Mouse (Mus musculus) liver, embryonic 14.5 days (tissue): ENCODE data around the gene Pcsk4. TPM values are rescaled to one million over a fixed set of nuclear protein-coding genes. Genes with fewer than 3 reads are reported as not detected.
A peak's percentile ranks its signal among the peaks of the same experiment; 100 is the strongest.

ENCODE experiments used
- ATAC-seq: fragments of 200-750 bp; cut with Nextera tagmentation; 2 replicates; pipeline ENCODE4 v1.8.0; 2017; ENCODE audit warnings: moderate number of reproducible peaks, mild to moderate bottlenecking, moderate library complexity; ENCODE audit not compliant: insufficient read depth
- DNase-seq, 3 experiments: peaks; one replicate each; pipeline ENCODE4 v3.0.0-alpha.2; 2012 to 2013; ENCODE audit warnings: low read depth in 3 of 3, low spot score in 3 of 3
- H3K27ac ChIP-seq: fragments of 300-500 bp; sonication (generic); 2 replicates; pipeline ENCODE4 v1.5.1; 2014; ENCODE audit warnings: moderate library complexity, mild to moderate bottlenecking, control low read depth, inconsistent platforms
- H3K27me3 ChIP-seq: fragments of 300-500 bp; sonication (generic); 2 replicates; pipeline ENCODE4 v1.6.1; 2014; ENCODE audit warnings: mild to moderate bottlenecking, low read length, moderate library complexity; ENCODE audit not compliant: control insufficient read depth, insufficient read depth
- H3K36me3 ChIP-seq: fragments of 300-500 bp; sonication (generic); replicated peaks from 2 replicates; pipeline ENCODE4 v1.6.1; 2014; ENCODE audit warnings: low read depth; ENCODE audit not compliant: control insufficient read depth, insufficient read depth
- H3K4me1 ChIP-seq, 2 experiments: fragments of 200-500 bp in 1 of 2; fragments of 300-500 bp in 1 of 2; sonication (generic) in 1 of 2; replicated peaks; 2 replicates each; pipeline ENCODE4 v1.6.1; 2012 to 2014; ENCODE audit warnings: antibody characterized with exemption in 1 of 2, inconsistent platforms in 1 of 2, low read length in 1 of 2; ENCODE audit not compliant: control insufficient read depth in 2 of 2, insufficient read depth in 2 of 2
- H3K4me2 ChIP-seq: fragments of 300-500 bp; sonication (generic); 2 replicates; pipeline ENCODE4 v1.6.1; 2014; ENCODE audit warnings: low read depth, mild to moderate bottlenecking, control low read depth, moderate library complexity
- H3K4me3 ChIP-seq, 2 experiments: fragments of 200-500 bp in 1 of 2; fragments of 300-500 bp in 1 of 2; sonication (generic) in 1 of 2; 2 replicates each; pipeline ENCODE4 v1.5.1; 2012 to 2014; ENCODE audit warnings: low read depth in 2 of 2, low read length in 2 of 2, mild to moderate bottlenecking in 2 of 2, control low read depth in 1 of 2, inconsistent platforms in 1 of 2, moderate library complexity in 1 of 2; ENCODE audit not compliant: insufficient read depth in 1 of 2
- H3K9ac ChIP-seq: fragments of 300-500 bp; sonication (generic); replicated peaks from 2 replicates; pipeline ENCODE4 v1.6.1; 2014; ENCODE audit warnings: mild to moderate bottlenecking, control low read depth, moderate library complexity
- H3K9me3 ChIP-seq: fragments of 300-500 bp; sonication (generic); 2 replicates; pipeline ENCODE4 v1.6.1; 2016; ENCODE audit warnings: low read length, mixed read lengths; ENCODE audit not compliant: control insufficient read depth
- CTCF ChIP-seq: IDR thresholded peaks from 2 replicates; pipeline ENCODE4 v1.5.1; 2016; ENCODE audit warnings: antibody characterized with exemption, low read depth, control low read depth
- EP300 ChIP-seq: IDR thresholded peaks from 2 replicates; pipeline ENCODE4 v1.6.1; 2016; ENCODE audit warnings: antibody characterized with exemption, low read depth
- WGBS: fragments of 180-500 bp; shearing (Covaris S2); extraction: QIAGEN DNeasy Blood & Tissue Kit; methylation state at CpG from one replicate; pipeline ENCODE4 v1.1.7; 2014; ENCODE audit not compliant: insufficient replicate concordance; 5-methylcytosine and 5-hydroxymethylcytosine counted together
- microRNA-seq: library from miRNA; unstranded; fragments of <30 nt; microRNA quantifications from one replicate; pipeline ENCODE4, GENCODE M21; 2016
- polyA plus RNA-seq, 2 experiments: library from polyadenylated mRNA; depleted of rRNA in 1 of 2; stranded (reverse) in 1 of 2; unstranded in 1 of 2; fragments of >200 nt; fragmentation: Nextera tagmentation in 1 of 2; extraction: Ambion mirVana in 1 of 2; gene quantifications; 2 replicates each; pipeline versions ENCODE4 v1.2.1 to v1.2.3; 2012 to 2014

The Pcsk4 gene
- polyA plus RNA-seq, 2 experiments = 3.2 to 6.6 TPM

DNA sequence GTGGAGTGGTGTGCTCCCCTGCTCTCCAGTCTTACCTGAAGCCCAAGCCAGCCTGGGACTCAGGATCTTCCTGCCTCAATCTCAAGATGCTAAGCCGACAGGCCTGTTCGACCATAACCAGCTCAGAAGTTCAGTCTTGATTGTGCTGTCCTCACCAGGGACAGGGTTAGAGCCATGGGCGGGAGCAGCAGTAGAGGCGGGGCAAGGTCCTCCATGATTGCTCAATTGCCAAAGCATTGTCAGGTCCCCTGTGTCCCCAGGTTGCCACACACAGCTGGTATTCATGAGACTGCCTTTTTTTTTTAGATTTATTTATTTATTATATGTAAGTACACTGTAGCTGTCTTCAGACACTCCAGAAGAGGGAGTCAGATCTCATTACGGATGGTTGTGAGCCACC, 53.1 kb downstream of the Pcsk4 start:
- TF ChIP-seq EP300 (no peak), CTCF (no peak)
- Histone ChIP-seq H3K27ac (no peak overlapping the region), H3K4me3 (no peak overlapping the region), H3K9ac (no peak overlapping the region), H3K9me3 (no peaks in the 10 kb centered on the region), H3K36me3 (peaks cover 78% of the 10 kb centered on the region), H3K4me2 (no peak overlapping the region), H3K27me3 (no peaks in the 10 kb centered on the region), H3K4me1 (peaks cover 13 to 19% of the 10 kb centered on the region in 2 experiments)
- ATAC-seq (no peak), DNase-seq (no peak)
- 78% methylated on average over 4 of the region's 5 CpGs for WGBS

DNA sequence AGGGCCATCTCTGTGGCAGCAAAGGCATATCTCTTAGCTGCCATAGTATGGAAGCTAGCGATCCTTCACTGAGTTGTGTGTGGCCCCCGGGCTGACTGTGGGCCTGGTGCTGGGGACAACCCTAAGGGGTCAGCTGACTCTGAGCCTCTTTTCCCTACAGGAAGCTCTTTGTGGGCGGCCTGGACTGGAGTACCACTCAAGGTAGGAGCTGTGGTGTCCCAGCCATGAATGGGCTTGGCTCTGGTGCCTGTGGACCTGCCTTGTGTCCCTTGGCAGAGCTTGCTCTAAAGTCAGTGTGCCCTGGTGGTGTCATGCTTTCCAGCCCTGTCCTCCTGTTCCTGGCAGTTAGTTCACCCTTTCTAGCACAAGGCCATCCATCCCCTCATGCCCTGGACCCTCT, 55.5 kb downstream of the Pcsk4 start:
- Histone ChIP-seq H3K9ac (no peak overlapping the region; the same call in 1 of the 2 replicates), H3K36me3 (peaks cover 62% of the 10 kb centered on the region), H3K27ac (no peak overlapping the region), H3K4me2 (no peak overlapping the region), H3K4me1 (peaks cover 37 to 40% of the 10 kb centered on the region in 2 experiments), H3K9me3 (no peaks in the 10 kb centered on the region), H3K4me3 (no peak overlapping the region), H3K27me3 (no peaks in the 10 kb centered on the region)
- TF ChIP-seq EP300 = no peak
- TF ChIP-seq CTCF = no peak
- ATAC-seq = no peak
- DNase-seq = no peak
- WGBS = 83% methylated on average over 3 of the region's 3 CpGs

DNA sequence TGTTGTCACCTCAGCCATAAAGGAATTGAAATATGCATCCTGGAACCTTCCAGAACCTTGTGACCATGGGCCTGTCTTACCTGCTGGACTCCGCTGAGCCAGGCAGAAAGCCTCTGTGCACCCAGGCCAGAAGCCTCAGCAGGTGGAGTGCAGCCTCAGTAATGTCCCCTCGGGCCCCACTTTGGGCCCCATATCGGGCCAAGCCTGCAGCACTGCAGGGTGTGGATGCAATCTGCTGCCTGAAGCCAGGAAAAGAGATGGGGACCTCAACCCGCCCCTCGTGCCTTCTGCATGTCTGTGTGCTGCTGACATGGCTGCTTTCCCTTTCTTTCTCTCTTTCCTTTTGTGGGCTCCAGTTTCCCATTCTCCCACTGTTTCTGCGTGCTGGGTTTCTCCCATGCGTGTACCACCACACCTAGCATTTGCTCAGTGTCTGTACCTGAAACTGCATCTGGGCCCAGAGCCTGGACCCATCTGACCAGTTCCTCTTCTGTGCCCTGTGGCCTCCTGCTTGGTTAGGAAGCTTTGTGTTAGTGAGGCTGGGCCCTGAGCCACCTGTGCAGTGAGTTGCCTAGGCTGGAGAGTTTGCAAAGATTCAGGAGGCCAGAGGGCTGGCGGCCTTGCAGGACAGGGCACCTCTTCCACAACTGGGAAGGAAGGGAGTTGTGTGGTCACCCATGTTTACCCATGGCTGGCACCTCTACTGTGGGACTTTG, 57.3 kb downstream of the Pcsk4 start:
- Histone ChIP-seq H3K9me3 (no peaks in the 10 kb centered on the region), H3K9ac (peak overlapping the region; percentile 37), H3K27me3 (no peaks in the 10 kb centered on the region), H3K27ac (peak overlapping the region; percentile 87), H3K36me3 (peaks cover 54% of the 10 kb centered on the region), H3K4me3 (peak overlapping the region; percentile 31), H3K4me2 (peak overlapping the region; percentile 63), H3K4me1 (peaks cover 52 to 53% of the 10 kb centered on the region in 2 experiments)
- DNase-seq = peak in 1 of 3 experiments; percentile 60
- 48% methylated on average over 8 of the region's 8 CpGs for WGBS
- no peak for TF ChIP-seq CTCF
- peak; percentile 37; the same call in 1 of the 2 replicates for TF ChIP-seq EP300
- ATAC-seq = peak; percentile 64

Small RNA genes within 50 kb of the gene (microRNA-seq; reads per million reads assigned to microRNA genes)
- 1.3 reads per million for gene Mir6911

Other genes with a start within 250 kb of the Pcsk4 start
- gene Sbno2, start 223.9 kb downstream of the Pcsk4 start, polyA plus RNA-seq (2012; rRNA removed) = 10.0 and 10.1 TPM in 2 replicates
- 6.6 and 7.6 TPM in 2 replicates for gene Sbno2, start 223.9 kb downstream of the Pcsk4 start, polyA plus RNA-seq (2014; fragmentation: Nextera tagmentation; extraction: Ambion mirVana)
- gene Stk11, start 213.7 kb downstream of the Pcsk4 start, polyA plus RNA-seq (2012; rRNA removed) = 80.5 and 88.8 TPM in 2 replicates
- 17.4 and 18.9 TPM in 2 replicates for gene Stk11, start 213.7 kb downstream of the Pcsk4 start, polyA plus RNA-seq (2014; fragmentation: Nextera tagmentation; extraction: Ambion mirVana)
- gene Atp5d, start 190.9 kb downstream of the Pcsk4 start, polyA plus RNA-seq (2012; rRNA removed) = 196 and 211 TPM in 2 replicates
- 249 and 270 TPM in 2 replicates for gene Atp5d, start 190.9 kb downstream of the Pcsk4 start, polyA plus RNA-seq (2014; fragmentation: Nextera tagmentation; extraction: Ambion mirVana)
- gene Cbarp, start 188.7 kb downstream of the Pcsk4 start, polyA plus RNA-seq (2012; rRNA removed) = 1.8 and 2.2 TPM in 2 replicates
- 0.42 and 1.1 TPM in 2 replicates for gene Cbarp, start 188.7 kb downstream of the Pcsk4 start, polyA plus RNA-seq (2014; fragmentation: Nextera tagmentation; extraction: Ambion mirVana)
- gene Midn, start 181.2 kb downstream of the Pcsk4 start, polyA plus RNA-seq (2012; rRNA removed) = 9.1 and 10.3 TPM in 2 replicates
- 5.1 and 5.7 TPM in 2 replicates for gene Midn, start 181.2 kb downstream of the Pcsk4 start, polyA plus RNA-seq (2014; fragmentation: Nextera tagmentation; extraction: Ambion mirVana)
- gene Cirbp, start 163.5 kb downstream of the Pcsk4 start, polyA plus RNA-seq (2012; rRNA removed) = 19.4 and 19.8 TPM in 2 replicates
- gene Cirbp, start 163.5 kb downstream of the Pcsk4 start, polyA plus RNA-seq (2014; fragmentation: Nextera tagmentation; extraction: Ambion mirVana) = 10.1 and 10.7 TPM in 2 replicates
- gene 1600002K03Rik, start 156.6 kb downstream of the Pcsk4 start, polyA plus RNA-seq (2012; rRNA removed) = 6.8 and 6.9 TPM in 2 replicates
- gene 1600002K03Rik, start 156.6 kb downstream of the Pcsk4 start, polyA plus RNA-seq (2014; fragmentation: Nextera tagmentation; extraction: Ambion mirVana) = 10.6 and 13.2 TPM in 2 replicates
- gene Efna2, start 150.0 kb downstream of the Pcsk4 start, polyA plus RNA-seq (2012; rRNA removed) = 0.40 and 0.47 TPM in 2 replicates
- gene Efna2, start 150.0 kb downstream of the Pcsk4 start, polyA plus RNA-seq (2014; fragmentation: Nextera tagmentation; extraction: Ambion mirVana) = 0.51 and 0.52 TPM in 2 replicates
- 12.9 and 18.8 TPM in 2 replicates for gene Mum1, start 103.1 kb downstream of the Pcsk4 start, polyA plus RNA-seq (2012; rRNA removed)
- 13.2 and 13.8 TPM in 2 replicates for gene Mum1, start 103.1 kb downstream of the Pcsk4 start, polyA plus RNA-seq (2014; fragmentation: Nextera tagmentation; extraction: Ambion mirVana)
- 189 and 256 TPM in 2 replicates for gene Ndufs7, start 80.4 kb downstream of the Pcsk4 start, polyA plus RNA-seq (2012; rRNA removed)
- 272 and 285 TPM in 2 replicates for gene Ndufs7, start 80.4 kb downstream of the Pcsk4 start, polyA plus RNA-seq (2014; fragmentation: Nextera tagmentation; extraction: Ambion mirVana)
- 36.5 and 41.4 TPM in 2 replicates for gene Gamt, start 68.5 kb downstream of the Pcsk4 start, polyA plus RNA-seq (2012; rRNA removed)
- 64.9 and 67.9 TPM in 2 replicates for gene Gamt, start 68.5 kb downstream of the Pcsk4 start, polyA plus RNA-seq (2014; fragmentation: Nextera tagmentation; extraction: Ambion mirVana)
- 54.8 and 75.9 TPM in 2 replicates for gene Dazap1, start 68.0 kb downstream of the Pcsk4 start, polyA plus RNA-seq (2012; rRNA removed)
- 20.4 and 22.7 TPM in 2 replicates for gene Dazap1, start 68.0 kb downstream of the Pcsk4 start, polyA plus RNA-seq (2014; fragmentation: Nextera tagmentation; extraction: Ambion mirVana)
- gene Rps15, start 37.0 kb downstream of the Pcsk4 start, polyA plus RNA-seq (2012; rRNA removed) = 2,043 and 2,097 TPM in 2 replicates
- 805 and 809 TPM in 2 replicates for gene Rps15, start 37.0 kb downstream of the Pcsk4 start, polyA plus RNA-seq (2014; fragmentation: Nextera tagmentation; extraction: Ambion mirVana)
- gene Apc2, start 33.5 kb downstream of the Pcsk4 start, polyA plus RNA-seq (2012; rRNA removed) = 0.04 and 0.16 TPM in 2 replicates
- gene Apc2, start 33.5 kb downstream of the Pcsk4 start, polyA plus RNA-seq (2014; fragmentation: Nextera tagmentation; extraction: Ambion mirVana) = 0.04 TPM in 1 of 2 replicates, not detected in the other
- gene 2310011J03Rik, start 9.0 kb downstream of the Pcsk4 start, polyA plus RNA-seq (2012; rRNA removed) = 24.3 and 24.7 TPM in 2 replicates
- 29.4 and 29.5 TPM in 2 replicates for gene 2310011J03Rik, start 9.0 kb downstream of the Pcsk4 start, polyA plus RNA-seq (2014; fragmentation: Nextera tagmentation; extraction: Ambion mirVana)
- 23.6 and 29.2 TPM in 2 replicates for gene Reep6, start 455 bp upstream of the Pcsk4 start, polyA plus RNA-seq (2012; rRNA removed)
- 55.3 and 59.5 TPM in 2 replicates for gene Reep6, start 455 bp upstream of the Pcsk4 start, polyA plus RNA-seq (2014; fragmentation: Nextera tagmentation; extraction: Ambion mirVana)
- gene Adamtsl5, start 18.9 kb upstream of the Pcsk4 start, polyA plus RNA-seq (2012; rRNA removed) = 1.9 and 2.1 TPM in 2 replicates
- gene Adamtsl5, start 18.9 kb upstream of the Pcsk4 start, polyA plus RNA-seq (2014; fragmentation: Nextera tagmentation; extraction: Ambion mirVana) = 1.3 TPM in 2 replicates
- gene Plk5, start 27.0 kb upstream of the Pcsk4 start, polyA plus RNA-seq (2012; rRNA removed) = 0.08 and 0.10 TPM in 2 replicates
- 0.09 TPM in 1 of 2 replicates, not detected in the other for gene Plk5, start 27.0 kb upstream of the Pcsk4 start, polyA plus RNA-seq (2014; fragmentation: Nextera tagmentation; extraction: Ambion mirVana)
- 3.2 and 3.3 TPM in 2 replicates for gene Mex3d, start 58.2 kb upstream of the Pcsk4 start, polyA plus RNA-seq (2012; rRNA removed)
- gene Mex3d, start 58.2 kb upstream of the Pcsk4 start, polyA plus RNA-seq (2014; fragmentation: Nextera tagmentation; extraction: Ambion mirVana) = 0.55 and 1.1 TPM in 2 replicates
- 66.7 and 79.5 TPM in 2 replicates for gene Mbd3, start 70.1 kb upstream of the Pcsk4 start, polyA plus RNA-seq (2012; rRNA removed)
- gene Mbd3, start 70.1 kb upstream of the Pcsk4 start, polyA plus RNA-seq (2014; fragmentation: Nextera tagmentation; extraction: Ambion mirVana) = 43.7 and 44.3 TPM in 2 replicates
- 359 and 571 TPM in 2 replicates for gene Uqcr11, start 77.3 kb upstream of the Pcsk4 start, polyA plus RNA-seq (2012; rRNA removed)
- 729 and 738 TPM in 2 replicates for gene Uqcr11, start 77.3 kb upstream of the Pcsk4 start, polyA plus RNA-seq (2014; fragmentation: Nextera tagmentation; extraction: Ambion mirVana)
- gene Tcf3, start 104.1 kb upstream of the Pcsk4 start, polyA plus RNA-seq (2012; rRNA removed) = 54.7 and 74.7 TPM in 2 replicates
- 41.9 and 55.4 TPM in 2 replicates for gene Tcf3, start 104.1 kb upstream of the Pcsk4 start, polyA plus RNA-seq (2014; fragmentation: Nextera tagmentation; extraction: Ambion mirVana)
- gene Onecut3, start 165.3 kb upstream of the Pcsk4 start, polyA plus RNA-seq (2012; rRNA removed) = 0.02 TPM in 2 replicates
- gene Onecut3, start 165.3 kb upstream of the Pcsk4 start, polyA plus RNA-seq (2014; fragmentation: Nextera tagmentation; extraction: Ambion mirVana) = not detected in 2 replicates
- 0.01 and 0.02 TPM in 2 replicates for gene Atp8b3, start 209.6 kb upstream of the Pcsk4 start, polyA plus RNA-seq (2012; rRNA removed)
- gene Atp8b3, start 209.6 kb upstream of the Pcsk4 start, polyA plus RNA-seq (2014; fragmentation: Nextera tagmentation; extraction: Ambion mirVana) = 0.05 TPM in 1 of 2 replicates, not detected in the other
- 19.1 and 24.8 TPM in 2 replicates for gene Rexo1, start 232.1 kb upstream of the Pcsk4 start, polyA plus RNA-seq (2012; rRNA removed)
- 10.7 and 14.0 TPM in 2 replicates for gene Rexo1, start 232.1 kb upstream of the Pcsk4 start, polyA plus RNA-seq (2014; fragmentation: Nextera tagmentation; extraction: Ambion mirVana)
- 12.5 and 13.8 TPM in 2 replicates for gene Klf16, start 247.8 kb upstream of the Pcsk4 start, polyA plus RNA-seq (2012; rRNA removed)
- 10.6 and 12.3 TPM in 2 replicates for gene Klf16, start 247.8 kb upstream of the Pcsk4 start, polyA plus RNA-seq (2014; fragmentation: Nextera tagmentation; extraction: Ambion mirVana)